Mouse (Mus musculus) right cerebral cortex, postnatal 36 days (tissue): ENCODE results near the gene Olfr1234.

Experiments
- DNase-seq, 2 experiments: peaks; one replicate each; pipeline ENCODE4 v3.0.0; 2022; ENCODE audit warnings: low spot score in 2 of 2, mixed read lengths in 1 of 2

Olfr1234 gene

GRCm38 (mm10) chr2:89364765-89365164 is at the start of gene Olfr1234:
Olfr1234 (minus strand) TSS chr2:89364865.
- DNase-seq = no peak

DNA sequence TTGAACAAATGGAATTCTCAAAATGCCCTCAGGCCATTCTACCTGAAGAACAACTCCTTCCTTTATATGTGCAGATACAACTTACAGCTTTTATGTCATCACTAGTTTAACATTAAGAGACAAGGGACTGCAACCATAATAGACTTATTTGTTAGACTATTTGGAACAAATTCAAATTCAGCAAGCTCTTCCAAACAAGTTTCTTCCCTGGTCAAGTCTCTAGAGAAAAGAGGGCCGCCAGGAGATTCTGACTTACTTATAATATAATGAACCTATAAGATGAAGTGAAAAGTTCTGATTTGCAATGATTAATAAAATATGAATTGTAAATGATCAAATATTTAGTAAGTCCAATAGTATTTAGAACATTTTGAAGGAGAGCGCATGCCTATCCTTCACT is 44.9 kb upstream of the Olfr1234 start, which contains the start of gene Olfr1238:
Olfr1238 (minus strand) TSS at position 101 of the 400 bp plus-strand sequence.
- no peak for DNase-seq

DNA sequence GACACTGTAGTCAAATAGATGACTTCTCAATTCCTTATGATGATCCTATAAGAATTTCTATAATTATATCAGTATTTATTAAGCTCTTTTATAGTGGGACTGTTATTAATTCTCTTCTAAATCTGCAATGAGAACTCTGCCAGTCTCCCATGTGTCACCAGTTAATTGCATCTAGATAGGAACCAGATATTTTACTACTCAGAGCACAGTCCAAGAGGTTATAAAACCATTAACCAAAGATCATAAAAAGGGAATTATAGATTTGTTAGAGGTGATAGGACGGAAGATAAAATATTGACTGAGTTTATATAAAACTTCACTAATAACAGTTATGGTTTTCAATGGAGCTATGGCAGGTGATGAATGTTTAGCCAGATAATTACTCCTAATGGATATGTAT is 36.2 kb upstream of the Olfr1234 start:
- DNase-seq = no peak

- DNase-seq = no peak
These were observed 22.4 kb downstream of the Olfr1234 start, which contains the start of gene Olfr1233 for GRCm38 (mm10) chr2:89342298-89342697. Olfr1233 (minus strand) TSS chr2:89342398.

GRCm38 (mm10) chr2:89329575-89329974 is 35.1 kb downstream of the Olfr1234 start, which contains the start of gene Olfr1232:
Olfr1232 (minus strand) TSS chr2:89329675.
- DNase-seq = no peak
